Mouse (Mus musculus) granulocyte monocyte progenitor cell, adult 5-6 weeks (primary cell): ENCODE results near the gene Bloc1s1. TPM values are rescaled to one million over a fixed set of nuclear protein-coding genes. Genes with fewer than 3 reads are reported as not detected.
A peak's percentile ranks its signal among the peaks of the same experiment; 100 is the strongest.

Experiments used
- ATAC-seq: replicated peaks from 2 replicates; pipeline ENCODE4 v1.8.0; 2016; ENCODE audit warnings: mild to moderate bottlenecking, moderate TSS enrichment, inconsistent platforms; ENCODE audit not compliant: poor library complexity, severe bottlenecking
- total RNA-seq, 2 experiments: library from RNA; stranded (forward) in 1 of 2; stranded (reverse) in 1 of 2; fragments of 200-712, 200-1000 nt in 1 of 2; fragments of >200 nt in 1 of 2; fragmentation: Nextera tagmentation in 1 of 2; gene quantifications; 2 replicates each; pipeline ENCODE4 v1.2.3; 2014 to 2017

The Bloc1s1 gene
- total RNA-seq, 2 experiments from 2014 or later, result 71.3 to 124 TPM

GRCm38 (mm10) chr10:128888941-128889827, 34.7 kb downstream of the Bloc1s1 start:
- ATAC-seq, result 0 out of 2 replicates have a peak, but pooled peaks have one; percentile 20

GRCm38 (mm10) chr10:128882067-128882466, 41.8 kb downstream of the Bloc1s1 start:
- no peak for ATAC-seq

DNA sequence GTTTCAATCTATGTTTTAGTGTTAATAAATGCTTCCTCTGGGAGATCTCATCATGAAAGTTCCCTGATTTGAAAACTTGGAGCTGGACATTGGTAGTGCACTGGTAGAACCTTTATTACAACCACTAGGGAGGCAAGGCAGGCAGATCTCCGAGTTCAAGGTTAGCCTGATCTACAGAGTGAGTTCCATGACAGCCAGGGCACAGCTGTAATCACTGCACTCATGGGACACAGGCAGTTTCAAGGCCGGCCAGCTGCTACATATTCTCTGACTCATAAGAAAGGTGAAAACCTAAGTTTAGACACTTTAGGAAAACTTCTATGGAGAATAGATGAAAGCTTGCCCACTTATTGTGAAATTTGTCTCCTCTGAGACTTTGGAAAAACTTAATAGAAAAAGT, 45.0 kb downstream of the Bloc1s1 start:
- no peak for ATAC-seq

- ATAC-seq, result no peak
Measured at GRCm38 (mm10) chr10:128878291-128878690, 45.5 kb downstream of the Bloc1s1 start.

DNA sequence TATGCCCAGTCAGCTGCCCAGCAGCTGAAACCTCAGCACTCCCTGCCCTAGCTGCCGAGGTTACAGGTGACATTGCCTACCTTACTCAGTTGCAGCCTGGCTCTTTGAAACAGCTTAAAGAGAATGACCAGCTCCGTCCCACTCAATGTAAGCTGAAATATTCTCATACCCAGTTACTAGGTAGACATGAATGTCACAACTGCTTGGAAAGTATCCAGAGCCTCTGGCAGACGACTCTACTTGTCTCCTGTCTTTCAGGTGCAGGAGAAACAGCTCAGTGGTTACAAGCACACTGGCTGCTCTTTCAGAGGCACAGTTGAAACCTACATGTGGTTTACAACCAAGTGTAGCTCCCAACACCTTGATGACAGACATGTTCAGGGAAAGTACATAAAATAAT, 53.5 kb downstream of the Bloc1s1 start:
- no peak for ATAC-seq

Other genes with a start within 250 kb of the Bloc1s1 start
- 3.5 and 4.1 TPM in 2 replicates for gene Suox, start 250.0 kb downstream of the Bloc1s1 start, total RNA-seq (2014; fragmentation: Nextera tagmentation)
- gene Suox, start 250.0 kb downstream of the Bloc1s1 start, total RNA-seq (2017), result 5.9 and 8.1 TPM in 2 replicates
- 43.7 and 43.8 TPM in 2 replicates for gene Rab5b, start 227.8 kb downstream of the Bloc1s1 start, total RNA-seq (2014; fragmentation: Nextera tagmentation)
- gene Rab5b, start 227.8 kb downstream of the Bloc1s1 start, total RNA-seq (2017), result 45.7 and 58.0 TPM in 2 replicates
- 0.28 and 2.6 TPM in 2 replicates for gene Pmel, start 219.8 kb downstream of the Bloc1s1 start, total RNA-seq (2014; fragmentation: Nextera tagmentation)
- gene Pmel, start 219.8 kb downstream of the Bloc1s1 start, total RNA-seq (2017), result 0.52 and 1.6 TPM in 2 replicates
- gene Cdk2, start 219.0 kb downstream of the Bloc1s1 start, total RNA-seq (2014; fragmentation: Nextera tagmentation), result 101 and 134 TPM in 2 replicates
- 60.3 and 73.1 TPM in 2 replicates for gene Cdk2, start 219.0 kb downstream of the Bloc1s1 start, total RNA-seq (2017)
- 13.2 and 15.8 TPM in 2 replicates for gene Dgka, start 179.2 kb downstream of the Bloc1s1 start, total RNA-seq (2014; fragmentation: Nextera tagmentation)
- 9.4 and 12.0 TPM in 2 replicates for gene Dgka, start 179.2 kb downstream of the Bloc1s1 start, total RNA-seq (2017)
- 43.5 and 52.0 TPM in 2 replicates for gene Pym1, start 176.1 kb downstream of the Bloc1s1 start, total RNA-seq (2014; fragmentation: Nextera tagmentation)
- gene Pym1, start 176.1 kb downstream of the Bloc1s1 start, total RNA-seq (2017), result 47.6 and 82.5 TPM in 2 replicates
- 6.9 and 8.3 TPM in 2 replicates for gene Mmp19, start 133.1 kb downstream of the Bloc1s1 start, total RNA-seq (2014; fragmentation: Nextera tagmentation)
- 14.9 and 15.6 TPM in 2 replicates for gene Mmp19, start 133.1 kb downstream of the Bloc1s1 start, total RNA-seq (2017)
- 16.5 and 17.5 TPM in 2 replicates for gene Dnajc14, start 120.0 kb downstream of the Bloc1s1 start, total RNA-seq (2014; fragmentation: Nextera tagmentation)
- 23.8 and 30.7 TPM in 2 replicates for gene Dnajc14, start 120.0 kb downstream of the Bloc1s1 start, total RNA-seq (2017)
- gene Tmem198b, start 119.7 kb downstream of the Bloc1s1 start, total RNA-seq (2014; fragmentation: Nextera tagmentation), result 10.8 and 14.4 TPM in 2 replicates
- 3.4 and 3.6 TPM in 2 replicates for gene Tmem198b, start 119.7 kb downstream of the Bloc1s1 start, total RNA-seq (2017)
- gene Sarnp, start 106.7 kb downstream of the Bloc1s1 start, total RNA-seq (2014; fragmentation: Nextera tagmentation), result 184 and 236 TPM in 2 replicates
- gene Sarnp, start 106.7 kb downstream of the Bloc1s1 start, total RNA-seq (2017), result 265 and 272 TPM in 2 replicates
- 33.9 and 84.1 TPM in 2 replicates for gene Ormdl2, start 102.4 kb downstream of the Bloc1s1 start, total RNA-seq (2014; fragmentation: Nextera tagmentation)
- gene Ormdl2, start 102.4 kb downstream of the Bloc1s1 start, total RNA-seq (2017), result 82.4 and 147 TPM in 2 replicates
- gene Gdf11, start 32.3 kb downstream of the Bloc1s1 start, total RNA-seq (2014; fragmentation: Nextera tagmentation), result 0.21 TPM in 1 of 2 replicates, not detected in the other
- gene Gdf11, start 32.3 kb downstream of the Bloc1s1 start, total RNA-seq (2017), result 0.15 TPM in 1 of 2 replicates, not detected in the other
- 139 and 203 TPM in 2 replicates for gene Cd63, start 23.0 kb downstream of the Bloc1s1 start, total RNA-seq (2014; fragmentation: Nextera tagmentation)
- 123 and 185 TPM in 2 replicates for gene Cd63, start 23.0 kb downstream of the Bloc1s1 start, total RNA-seq (2017)
- 2.0 and 9.5 TPM in 2 replicates for gene Rdh5, start 1.1 kb downstream of the Bloc1s1 start, total RNA-seq (2014; fragmentation: Nextera tagmentation)
- 2.4 TPM in 1 of 2 replicates, not detected in the other for gene Rdh5, start 1.1 kb downstream of the Bloc1s1 start, total RNA-seq (2017)
- gene Itga7, start 9.8 kb upstream of the Bloc1s1 start, total RNA-seq (2014; fragmentation: Nextera tagmentation), result not detected in 2 replicates
- not detected in 2 replicates for gene Itga7, start 9.8 kb upstream of the Bloc1s1 start, total RNA-seq (2017)
- gene Mettl7b, start 37.0 kb upstream of the Bloc1s1 start, total RNA-seq (2014; fragmentation: Nextera tagmentation), result not detected in 2 replicates
- not detected in 2 replicates for gene Mettl7b, start 37.0 kb upstream of the Bloc1s1 start, total RNA-seq (2017)
- gene Olfr9, start 65.4 kb upstream of the Bloc1s1 start, total RNA-seq (2014; fragmentation: Nextera tagmentation), result not detected in 2 replicates
- gene Olfr9, start 65.4 kb upstream of the Bloc1s1 start, total RNA-seq (2017), result not detected in 2 replicates
- not detected in 2 replicates for gene Olfr763, start 86.8 kb upstream of the Bloc1s1 start, total RNA-seq (2014; fragmentation: Nextera tagmentation)
- gene Olfr763, start 86.8 kb upstream of the Bloc1s1 start, total RNA-seq (2017), result not detected in 2 replicates
- gene Olfr764-ps1, start 115.9 kb upstream of the Bloc1s1 start, total RNA-seq (2014; fragmentation: Nextera tagmentation), result not detected in 2 replicates
- not detected in 2 replicates for gene Olfr764-ps1, start 115.9 kb upstream of the Bloc1s1 start, total RNA-seq (2017)
- not detected in 2 replicates for gene Olfr765, start 126.0 kb upstream of the Bloc1s1 start, total RNA-seq (2014; fragmentation: Nextera tagmentation)
- gene Olfr765, start 126.0 kb upstream of the Bloc1s1 start, total RNA-seq (2017), result not detected in 2 replicates
- not detected in 2 replicates for gene Olfr766-ps1, start 144.9 kb upstream of the Bloc1s1 start, total RNA-seq (2014; fragmentation: Nextera tagmentation)
- not detected in 2 replicates for gene Olfr766-ps1, start 144.9 kb upstream of the Bloc1s1 start, total RNA-seq (2017)
- not detected in 2 replicates for gene Olfr767, start 158.9 kb upstream of the Bloc1s1 start, total RNA-seq (2014; fragmentation: Nextera tagmentation)
- not detected in 2 replicates for gene Olfr767, start 158.9 kb upstream of the Bloc1s1 start, total RNA-seq (2017)
- gene Olfr768, start 175.3 kb upstream of the Bloc1s1 start, total RNA-seq (2014; fragmentation: Nextera tagmentation), result not detected in 2 replicates
- gene Olfr768, start 175.3 kb upstream of the Bloc1s1 start, total RNA-seq (2017), result not detected in 2 replicates
- not detected in 2 replicates for gene Olfr769, start 193.8 kb upstream of the Bloc1s1 start, total RNA-seq (2014; fragmentation: Nextera tagmentation)
- gene Olfr769, start 193.8 kb upstream of the Bloc1s1 start, total RNA-seq (2017), result not detected in 2 replicates
- not detected in 2 replicates for gene Olfr770, start 215.0 kb upstream of the Bloc1s1 start, total RNA-seq (2014; fragmentation: Nextera tagmentation)
- gene Olfr770, start 215.0 kb upstream of the Bloc1s1 start, total RNA-seq (2017), result not detected in 2 replicates
- not detected in 2 replicates for gene Olfr771, start 240.7 kb upstream of the Bloc1s1 start, total RNA-seq (2014; fragmentation: Nextera tagmentation)
- not detected in 2 replicates for gene Olfr771, start 240.7 kb upstream of the Bloc1s1 start, total RNA-seq (2017)